Mouse (Mus musculus) ovary, postnatal 14 days (tissue): ENCODE results near the gene Sertad3.

Source experiments
- DNase-seq: peaks from one replicate; pipeline ENCODE4 v3.0.0; 2022; ENCODE audit warnings: low spot score

The Sertad3 gene

DNA sequence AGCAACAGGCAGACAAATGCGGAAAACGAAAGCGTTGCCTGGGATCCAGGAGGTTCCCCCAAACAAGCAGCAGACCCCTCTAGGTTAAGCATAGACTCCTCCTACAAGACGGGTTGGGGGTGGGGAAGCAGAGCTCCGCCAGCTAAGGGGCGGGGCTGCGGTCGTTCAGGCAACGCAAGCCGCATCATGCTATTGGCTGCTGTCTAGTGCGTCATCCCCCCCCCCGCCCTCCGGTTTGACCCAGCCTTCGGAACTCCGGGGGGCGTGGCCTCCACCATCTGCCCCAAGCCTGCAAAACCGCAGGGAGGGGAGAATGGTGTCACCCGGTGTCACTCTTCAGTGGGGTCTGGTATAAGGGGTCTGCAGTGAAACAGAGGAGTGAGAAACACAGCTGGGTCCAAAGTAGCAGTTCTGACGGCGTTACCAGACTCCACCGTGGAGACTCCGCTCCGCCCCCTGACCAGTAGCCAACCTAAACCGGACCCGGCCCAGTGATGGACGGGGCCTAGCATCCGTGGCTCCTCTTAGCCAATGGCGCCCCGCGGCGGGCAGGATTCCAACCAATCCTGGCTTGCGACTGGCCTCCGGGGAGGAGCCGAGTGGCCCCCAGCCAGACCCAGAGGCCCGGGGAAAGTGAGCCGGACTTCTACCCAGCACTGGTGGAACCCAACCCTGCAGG, at the start of gene Sertad3:
TSS of gene Sertad3 (plus strand) at position 613 of the 679 bp plus-strand sequence.
- DNase-seq = peak; percentile 100

GRCm38 (mm10) chr7:27427387-27427786, 46.2 kb upstream of the Sertad3 start:
- DNase-seq = no peak

DNA sequence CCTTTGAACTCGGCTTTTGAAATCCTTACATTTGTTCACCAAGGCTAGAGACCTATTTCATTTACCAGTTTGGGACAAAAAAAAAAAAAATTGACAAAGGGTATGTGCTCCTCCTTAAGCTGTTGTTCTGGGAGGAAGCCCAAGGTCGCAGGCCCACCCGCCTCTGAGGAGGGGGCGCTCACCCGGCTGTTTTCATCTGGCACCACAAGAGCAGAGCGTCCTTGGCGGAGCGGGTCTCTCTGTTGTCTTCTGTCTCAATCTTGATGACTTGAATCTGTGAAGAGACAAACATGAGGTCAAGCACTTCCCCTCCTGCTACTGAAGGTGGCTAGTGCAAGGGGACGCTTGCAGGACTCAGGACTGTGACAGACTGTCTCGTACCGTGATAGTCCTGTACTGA, 45.6 kb upstream of the Sertad3 start:
- no peak for DNase-seq

GRCm38 (mm10) chr7:27429135-27429534, 44.4 kb upstream of the Sertad3 start:
- DNase-seq = no peak

DNA sequence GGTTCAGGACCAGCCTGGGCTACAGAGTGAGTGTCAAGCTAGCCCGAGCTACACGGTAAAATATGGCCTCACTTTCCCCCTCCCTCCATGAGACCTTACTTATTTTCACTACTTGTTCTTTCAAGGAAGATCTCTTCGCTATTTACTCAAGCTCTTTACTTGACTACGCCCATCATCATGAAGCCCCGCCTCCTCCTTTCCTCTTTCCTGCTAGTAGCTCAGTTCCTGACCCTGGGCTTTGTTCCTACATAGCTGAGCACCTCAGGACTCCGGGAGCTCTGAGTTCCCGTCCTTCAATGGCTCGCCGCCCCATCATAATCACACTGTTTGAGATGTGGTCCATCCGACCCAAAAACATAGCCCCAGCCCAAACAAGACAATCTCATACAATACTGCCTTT, 40.2 kb upstream of the Sertad3 start:
- DNase-seq = no peak

DNA sequence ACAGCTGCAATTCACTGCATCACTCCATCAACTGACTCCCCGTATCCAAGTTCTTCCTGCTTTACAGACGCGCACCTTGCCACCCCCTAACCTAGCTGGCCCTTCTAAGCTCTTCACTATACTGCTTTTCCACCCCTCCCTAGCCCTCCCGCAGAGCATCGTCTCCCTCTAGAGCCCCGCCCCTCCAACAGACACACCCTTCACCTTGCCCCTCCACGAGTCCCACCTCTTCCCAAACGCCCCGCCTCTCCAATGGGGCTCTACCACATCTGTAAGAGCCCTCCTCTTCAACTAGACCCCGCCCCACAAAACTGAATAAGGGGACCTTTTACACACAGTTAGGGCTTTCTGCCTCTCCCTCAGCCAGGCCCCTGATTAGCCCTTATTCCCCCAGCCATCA, 39.8 kb upstream of the Sertad3 start:
- no peak for DNase-seq

GRCm38 (mm10) chr7:27437544-27437943, 36.0 kb upstream of the Sertad3 start:
- no peak for DNase-seq

DNA sequence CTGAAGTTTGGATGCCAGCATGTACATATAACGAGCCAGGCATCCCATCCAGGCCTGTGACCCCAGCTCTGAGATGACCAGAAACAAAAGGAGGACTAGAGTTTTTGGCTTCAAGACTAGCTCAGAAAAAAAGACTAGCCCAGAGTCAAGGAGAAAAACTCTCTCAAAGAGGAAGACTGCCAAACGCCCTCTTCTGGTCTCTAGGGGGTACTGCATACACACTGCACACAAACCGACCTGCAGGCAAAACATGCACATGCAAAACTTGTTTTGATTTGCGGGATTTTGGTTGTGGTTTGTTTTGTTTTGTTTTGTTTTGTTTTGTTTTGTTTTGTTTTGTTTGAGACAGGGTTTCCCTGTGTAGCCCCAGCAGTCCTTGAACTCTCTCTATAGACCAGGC, 33.6 kb upstream of the Sertad3 start:
- no peak for DNase-seq

DNA sequence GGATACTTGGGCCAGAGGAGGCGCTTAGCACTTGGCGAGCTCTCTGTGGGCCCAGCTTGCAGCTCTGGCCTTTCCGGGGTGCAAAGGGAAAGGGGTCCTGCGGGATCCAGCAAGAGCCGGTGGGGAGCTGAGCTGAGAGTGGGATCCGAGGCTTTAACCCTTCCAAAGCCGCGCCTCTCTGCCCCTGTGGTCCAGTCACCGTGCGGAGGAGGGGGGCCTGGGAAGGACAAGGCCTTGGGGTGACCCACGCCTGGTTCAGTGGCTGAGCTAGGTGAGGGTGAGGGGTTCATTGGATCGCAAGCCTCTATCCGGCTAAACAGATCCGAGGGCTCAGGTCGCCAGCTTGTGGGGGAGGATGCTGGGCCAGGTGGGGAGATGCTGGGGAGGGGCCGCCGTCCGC, 27.5 kb upstream of the Sertad3 start:
- DNase-seq = no peak

GRCm38 (mm10) chr7:27446521-27447418, 26.8 kb upstream of the Sertad3 start:
- DNase-seq = no peak

GRCm38 (mm10) chr7:27447419-27448286, 25.9 kb upstream of the Sertad3 start, which contains the start of the genes Sptbn4 and Blvrb:
Sptbn4 (minus strand) TSS chr7:27447686.
Blvrb (plus strand) TSS chr7:27447978.
- peak; percentile 96 for DNase-seq

- no peak for DNase-seq
Measured at GRCm38 (mm10) chr7:27448421-27449206, 25.0 kb upstream of the Sertad3 start.

DNA sequence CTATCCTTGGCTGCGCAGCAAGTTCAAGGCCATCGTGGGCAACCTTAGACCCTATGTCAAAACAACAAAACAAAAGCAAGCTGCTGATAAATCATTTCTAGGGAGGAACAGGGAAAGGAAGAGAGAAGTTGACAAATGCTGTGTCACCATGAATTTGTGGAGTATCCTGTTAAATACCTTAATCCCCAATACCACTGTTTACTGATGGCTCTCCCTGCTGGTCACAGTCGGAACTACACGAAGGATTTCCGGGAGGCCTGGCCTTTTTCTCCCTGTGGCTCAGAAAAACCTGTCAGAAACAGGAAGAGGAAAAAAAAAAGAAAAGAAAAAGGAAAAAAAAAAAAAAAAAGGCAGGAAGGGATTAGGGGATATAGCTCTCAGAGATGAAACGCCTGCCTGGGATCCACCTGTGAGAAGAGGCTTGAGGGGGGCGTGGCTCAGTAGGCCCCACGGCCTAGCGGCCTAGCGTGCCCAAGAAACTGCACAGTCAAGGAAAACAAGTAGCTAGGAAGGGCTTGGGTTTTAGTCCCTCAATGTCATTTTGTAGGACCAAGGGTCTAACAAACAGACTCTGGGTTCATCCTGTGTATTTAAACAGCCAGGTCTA, 24.2 kb upstream of the Sertad3 start:
- peak; percentile 69 for DNase-seq

GRCm38 (mm10) chr7:27451359-27451758, 22.2 kb upstream of the Sertad3 start:
- DNase-seq = no peak

DNA sequence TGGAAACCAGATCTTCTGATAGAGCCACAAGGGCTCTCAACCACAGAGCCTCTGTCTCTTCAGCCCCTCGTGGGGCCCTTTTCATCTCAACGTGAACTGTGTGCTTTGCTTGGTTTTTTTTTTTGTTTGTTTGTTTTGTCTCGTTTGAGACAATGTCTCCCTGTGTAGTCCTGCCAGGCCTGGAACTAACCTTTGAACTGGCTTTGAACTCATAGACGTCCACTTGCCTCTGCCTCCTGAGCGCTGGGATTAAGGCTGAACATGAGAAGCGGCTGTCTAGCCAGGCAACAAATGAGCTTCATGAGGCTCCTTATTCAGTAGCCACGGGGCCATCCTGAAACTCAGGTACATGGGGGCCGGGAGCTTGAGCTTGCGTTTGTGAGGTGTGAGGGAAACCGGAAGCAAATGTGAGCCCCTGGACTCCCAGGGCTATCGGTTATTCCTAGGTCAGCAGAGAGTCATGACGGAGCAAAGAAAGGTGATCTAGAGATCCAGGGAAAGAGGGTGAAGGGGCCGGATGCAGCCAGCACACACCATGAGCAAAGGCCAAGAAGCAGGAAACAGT, 21.3 kb upstream of the Sertad3 start:
- DNase-seq = no peak

DNA sequence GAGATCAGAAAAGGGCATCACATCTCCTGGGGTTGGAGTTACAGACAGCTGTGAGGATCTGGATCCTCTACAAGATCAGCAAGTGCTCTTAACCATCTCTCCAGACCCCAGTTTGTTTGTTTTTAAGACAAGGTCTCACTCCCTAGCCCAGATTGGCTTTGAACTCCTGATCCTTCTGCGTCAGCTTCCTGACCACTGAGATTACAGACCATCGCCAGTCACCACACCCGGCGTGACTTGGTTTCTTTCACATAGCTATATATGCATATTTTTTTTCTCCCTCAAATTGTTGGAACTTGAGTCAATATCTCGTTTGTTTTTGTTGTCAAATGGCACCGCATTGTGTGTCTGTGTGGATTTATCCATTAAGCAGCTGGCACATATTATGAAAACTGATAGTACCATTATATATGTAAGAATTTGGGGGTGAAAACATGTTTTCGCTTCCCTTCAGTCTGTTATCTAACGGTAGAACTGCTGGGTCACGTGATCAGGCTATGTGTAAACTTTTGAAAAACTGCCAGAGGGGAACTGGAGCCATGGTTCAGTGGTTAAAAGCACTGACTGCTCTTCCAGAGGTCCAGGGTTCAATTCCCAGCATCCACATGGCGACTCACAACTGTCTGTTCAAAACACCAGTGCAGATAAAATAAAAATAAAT, 19.0 kb upstream of the Sertad3 start:
- no peak for DNase-seq

DNA sequence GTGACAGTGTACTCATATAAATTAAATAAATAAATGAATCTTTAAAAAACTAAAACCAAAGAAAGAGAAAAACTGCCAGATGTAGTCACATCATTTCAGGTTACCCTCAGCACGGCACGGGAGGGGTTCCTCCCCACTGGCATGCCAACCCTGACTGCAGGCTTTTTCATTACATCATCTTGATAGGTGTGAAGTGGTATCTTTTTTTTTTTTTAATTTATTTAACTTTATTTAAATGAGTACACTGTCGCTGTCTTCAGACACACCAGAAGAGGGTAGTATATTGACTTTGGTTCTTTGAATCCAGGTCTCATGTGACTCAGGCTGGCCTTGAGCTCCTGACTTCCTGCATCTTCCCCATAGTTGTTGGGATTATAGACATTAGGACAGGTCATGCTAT, 18.3 kb upstream of the Sertad3 start:
- DNase-seq = no peak

GRCm38 (mm10) chr7:27458614-27459013, 15.0 kb upstream of the Sertad3 start:
- no peak for DNase-seq

GRCm38 (mm10) chr7:27459640-27460039, 13.9 kb upstream of the Sertad3 start:
- DNase-seq = no peak

DNA sequence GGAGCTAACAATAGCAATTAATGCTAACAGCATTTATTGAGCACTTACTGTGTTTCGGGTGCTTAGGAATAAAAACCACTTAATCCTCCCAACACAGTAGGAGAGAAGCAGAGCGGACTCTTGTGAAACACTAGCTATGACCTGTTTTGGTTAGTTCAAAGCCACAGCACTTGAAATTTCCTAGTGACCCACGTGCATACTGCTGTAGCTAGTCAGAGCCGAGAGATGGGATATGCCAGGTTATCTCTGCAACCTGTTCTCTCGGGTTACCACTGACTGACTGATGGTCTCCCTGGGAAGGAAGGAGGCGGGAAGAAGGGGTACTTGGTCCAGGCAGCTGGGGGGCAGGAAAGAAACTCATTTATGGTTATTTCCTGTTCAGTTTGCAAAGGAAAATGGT, 13.1 kb upstream of the Sertad3 start:
- DNase-seq = no peak
